Mouse (Mus musculus) forebrain, postnatal 0 days (tissue): ENCODE data around the gene Arhgef17. TPM values are rescaled to one million over a fixed set of nuclear protein-coding genes. Genes with fewer than 3 reads are reported as not detected.

Experiments used
- ATAC-seq: fragments of 200-750 bp; cut with Nextera tagmentation; 2 replicates; pipeline ENCODE4 v1.8.0; 2017; ENCODE audit warnings: mild to moderate bottlenecking, moderate library complexity
- DNase-seq: peaks from one replicate; pipeline ENCODE4 v3.0.0-alpha.2; 2015
- H3K27ac ChIP-seq: fragments of 300-500 bp; sonication (generic); 2 replicates; pipeline ENCODE4 v1.5.1; 2014; ENCODE audit warnings: low read depth, mild to moderate bottlenecking, antibody characterized with exemption, low read length, moderate library complexity, mixed read lengths
- H3K27me3 ChIP-seq: fragments of 300-500 bp; sonication (generic); 2 replicates; pipeline ENCODE4 v1.6.1; 2014; ENCODE audit warnings: mild to moderate bottlenecking, low read length, mixed read lengths; ENCODE audit not compliant: insufficient read depth
- H3K36me3 ChIP-seq: fragments of 300-500 bp; sonication (generic); 2 replicates; pipeline ENCODE4 v1.6.1; 2014; ENCODE audit warnings: mild to moderate bottlenecking, moderate library complexity; ENCODE audit not compliant: insufficient read depth
- H3K4me1 ChIP-seq: fragments of 300-500 bp; sonication (generic); 2 replicates; pipeline ENCODE4 v1.6.1; 2014; ENCODE audit warnings: antibody characterized with exemption; ENCODE audit not compliant: insufficient read depth
- H3K4me2 ChIP-seq: fragments of 300-500 bp; sonication (generic); 2 replicates; pipeline ENCODE4 v1.6.1; 2014; ENCODE audit warnings: low read depth, mild to moderate bottlenecking, moderate library complexity
- H3K4me3 ChIP-seq: fragments of 300-500 bp; sonication (generic); 2 replicates; pipeline ENCODE4 v1.5.1; 2014; ENCODE audit warnings: low read depth, low read length, mixed read lengths
- H3K9ac ChIP-seq: fragments of 300-500 bp; sonication (generic); 2 replicates; pipeline ENCODE4 v1.6.1; 2014; ENCODE audit warnings: mild to moderate bottlenecking
- H3K9me3 ChIP-seq: fragments of 300-500 bp; sonication (generic); 2 replicates; pipeline ENCODE4 v1.6.1; 2016; ENCODE audit warnings: low read length
- CTCF ChIP-seq: sonication (generic); IDR thresholded peaks from 2 replicates; pipeline ENCODE4 v1.5.1; 2016; ENCODE audit warnings: antibody characterized with exemption, control low read depth, low read depth
- WGBS: fragments of 180-500 bp; shearing (Covaris S2); extraction: QIAGEN DNeasy Blood & Tissue Kit; methylation state at CpG from one replicate; pipeline ENCODE4 v1.1.7; 2014; 5-methylcytosine and 5-hydroxymethylcytosine counted together
- polyA plus RNA-seq: library from polyadenylated mRNA; unstranded; fragments of >200 nt; fragmentation: Nextera tagmentation; extraction: Ambion mirVana; gene quantifications from 2 replicates; pipeline ENCODE4 v1.2.1, GENCODE M21; 2015
- total RNA-seq: library from RNA; depleted of rRNA; stranded (reverse); fragments of >200 nt; gene quantifications from 2 replicates; pipeline ENCODE4 v1.2.3, GENCODE M21; 2014

Arhgef17 gene
- total and polyA plus RNA-seq, 2 experiments from 2014 or later: 12.5 to 52.7 TPM

DNA sequence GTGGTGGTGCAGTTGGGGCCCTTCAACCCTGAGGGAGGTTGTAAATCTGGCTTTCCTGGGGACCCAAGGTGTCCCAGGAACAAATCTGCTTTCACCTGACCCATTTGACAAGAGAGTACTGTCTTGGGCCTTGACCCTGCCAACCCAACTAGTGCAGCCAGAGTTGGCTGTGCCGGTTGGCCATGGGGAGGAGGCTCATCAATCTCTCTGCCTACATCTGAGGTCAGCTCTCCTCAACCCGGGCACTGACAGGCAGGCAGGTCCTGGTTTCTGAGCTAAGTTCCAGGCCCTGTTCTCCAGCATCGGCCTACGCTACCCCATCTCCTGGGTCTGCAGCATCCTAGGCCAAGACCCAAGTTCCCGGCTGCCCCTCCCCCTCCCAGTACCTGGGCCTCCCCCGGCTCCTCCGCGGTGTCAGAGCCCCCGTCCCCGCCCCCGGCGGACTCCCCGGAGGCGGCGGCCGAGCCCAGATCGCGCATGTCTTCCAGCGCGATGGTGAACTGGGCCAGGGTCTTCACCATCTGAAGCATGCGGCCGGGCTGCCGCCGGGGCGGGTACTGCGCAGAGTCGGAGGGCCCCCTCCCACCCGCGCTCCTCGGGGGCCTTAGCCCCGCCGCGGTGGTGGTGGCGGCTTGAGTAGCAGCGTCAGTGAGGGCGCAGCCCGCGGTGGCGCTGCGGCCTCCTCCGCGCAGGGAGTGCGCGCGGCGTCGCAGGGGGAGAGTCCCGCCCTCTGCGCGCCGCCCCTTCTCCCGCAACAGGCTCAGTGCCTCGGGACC lies 37.7 kb downstream of the Arhgef17 start:
- Histone ChIP-seq H3K9ac (peak overlapping the region; percentile 88), H3K4me3 (peak overlapping the region; percentile 56), H3K27me3 (no peaks in the 10 kb centered on the region), H3K4me1 (peaks cover 24% of the 10 kb centered on the region), H3K36me3 (peaks cover 11% of the 10 kb centered on the region), H3K9me3 (no peaks in the 10 kb centered on the region), H3K27ac (peak overlapping the region; percentile 80), H3K4me2 (peak overlapping the region; percentile 87)
- TF ChIP-seq CTCF: peak; percentile 47
- 7% methylated on average over 40 of the region's 53 CpGs for WGBS
- peak; percentile 88 for ATAC-seq
- DNase-seq: peak; percentile 86

- WGBS: 20% methylated on average over 20 of the region's 20 CpGs
These were observed 38.5 kb downstream of the Arhgef17 start for GRCm38 (mm10) chr7:100893249-100894056.

GRCm38 (mm10) chr7:100886535-100886934 lies 45.4 kb downstream of the Arhgef17 start:
- DNase-seq (peak; percentile 88), ATAC-seq (peak; percentile 66)
- 30% methylated on average over 3 of the region's 3 CpGs for WGBS
- Histone ChIP-seq H3K4me3 (no peak overlapping the region), H3K9ac (no peak overlapping the region), H3K4me2 (no peak overlapping the region), H3K9me3 (no peaks in the 10 kb centered on the region), H3K36me3 (peaks cover 72% of the 10 kb centered on the region), H3K27ac (no peak overlapping the region), H3K4me1 (no peaks in the 10 kb centered on the region), H3K27me3 (no peaks in the 10 kb centered on the region)
- peak; percentile 88 for TF ChIP-seq CTCF

More at GRCm38 (mm10) chr7:100893249-100894056, 38.5 kb downstream of the Arhgef17 start:
- ATAC-seq (peak; percentile 21), DNase-seq (peak; percentile 51)
- TF ChIP-seq CTCF: no peak
- Histone ChIP-seq H3K9me3 (no peaks in the 10 kb centered on the region), H3K27ac (peak overlapping the region; percentile 80), H3K27me3 (no peaks in the 10 kb centered on the region), H3K36me3 (peaks cover 19% of the 10 kb centered on the region), H3K4me1 (peaks cover 24% of the 10 kb centered on the region), H3K4me2 (peak overlapping the region; percentile 87), H3K4me3 (peak overlapping the region; percentile 56), H3K9ac (peak overlapping the region; percentile 88)

- Histone ChIP-seq H3K9me3 (no peaks in the 10 kb centered on the region), H3K4me1 (no peaks in the 10 kb centered on the region), H3K36me3 (peaks cover 83% of the 10 kb centered on the region), H3K27me3 (no peaks in the 10 kb centered on the region), H3K9ac (no peak overlapping the region), H3K4me3 (no peak overlapping the region), H3K27ac (no peak overlapping the region), H3K4me2 (no peak overlapping the region)
- WGBS: 99% methylated on average over 4 of the region's 4 CpGs
- TF ChIP-seq CTCF: no peak
- ATAC-seq (no peak), DNase-seq (no peak)
These were observed 47.4 kb downstream of the Arhgef17 start for GRCm38 (mm10) chr7:100884460-100884859.

GRCm38 (mm10) chr7:100881950-100882349 lies 50.0 kb downstream of the Arhgef17 start:
- no peak for TF ChIP-seq CTCF
- H3K36me3 ChIP-seq: peaks cover 86% of the 10 kb centered on the region
- H3K27me3 ChIP-seq: no peaks in the 10 kb centered on the region
- DNase-seq (no peak), ATAC-seq (no peak)
- H3K27ac ChIP-seq: no peak overlapping the region
- H3K9me3 ChIP-seq: no peaks in the 10 kb centered on the region
- no peaks in the 10 kb centered on the region for H3K4me1 ChIP-seq
- no peak overlapping the region for H3K4me3 ChIP-seq
- H3K9ac ChIP-seq: no peak overlapping the region
- no peak overlapping the region for H3K4me2 ChIP-seq
- 92% methylated on average over 4 of the region's 4 CpGs for WGBS

GRCm38 (mm10) chr7:100881531-100881930 lies 50.4 kb downstream of the Arhgef17 start:
- TF ChIP-seq CTCF: no peak
- Histone ChIP-seq H3K4me1 (no peaks in the 10 kb centered on the region), H3K27me3 (no peaks in the 10 kb centered on the region), H3K4me3 (no peak overlapping the region), H3K36me3 (peaks cover 89% of the 10 kb centered on the region), H3K27ac (no peak overlapping the region), H3K9me3 (no peaks in the 10 kb centered on the region), H3K9ac (no peak overlapping the region), H3K4me2 (no peak overlapping the region)
- DNase-seq: no peak
- ATAC-seq: no peak
- 92% methylated on average over 9 of the region's 9 CpGs for WGBS

- Histone ChIP-seq H3K9me3 (no peaks in the 10 kb centered on the region), H3K4me3 (no peak overlapping the region), H3K27ac (no peak overlapping the region), H3K4me1 (no peaks in the 10 kb centered on the region), H3K36me3 (peaks cover 83% of the 10 kb centered on the region), H3K27me3 (no peaks in the 10 kb centered on the region), H3K9ac (no peak overlapping the region), H3K4me2 (no peak overlapping the region)
- ATAC-seq (peak; percentile 57), DNase-seq (peak; percentile 62)
- 20% methylated on average over 20 of the region's 20 CpGs for WGBS
- TF ChIP-seq CTCF: peak; percentile 59
These were observed 52.3 kb downstream of the Arhgef17 start for GRCm38 (mm10) chr7:100879595-100879994.
